Mouse (Mus musculus) kidney, postnatal 25 days (tissue): ENCODE measurements at regions not wholly inside any gene's neighbourhood (a gene's known extent, or its start where the extent isn't known, plus 50 kb on each side); places are given as distances from the start of the nearest gene placed in this dataset.

ENCODE experiments used
- DNase-seq, 2 experiments: peaks; one replicate each; pipeline ENCODE4 v3.0.0; 2021; ENCODE audit warnings: mixed read lengths in 2 of 2

DNA sequence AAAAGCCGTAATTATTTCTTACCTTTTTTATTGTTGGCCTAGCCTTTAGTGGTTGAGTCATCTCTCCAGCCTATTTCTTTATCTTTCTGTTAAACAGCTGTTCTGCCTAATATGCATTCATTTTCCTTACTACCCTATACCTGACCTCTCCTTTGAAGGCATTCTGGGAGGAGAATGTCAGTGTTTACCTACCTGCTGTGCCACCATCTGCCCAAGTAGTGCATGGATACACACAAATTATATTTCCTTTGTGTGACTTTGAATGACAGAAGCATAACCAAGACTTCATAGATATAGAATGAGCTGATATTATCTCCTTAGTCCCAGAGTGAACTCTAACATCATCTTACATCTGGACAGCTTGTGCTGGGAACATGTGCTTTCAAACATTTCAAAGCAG, 293.5 kb upstream of the Tom1l1 start:
- DNase-seq: no peak

- no peak for DNase-seq
These were observed 290.1 kb upstream of the Tom1l1 start for GRCm38 (mm10) chr11:90978234-90978633.

- DNase-seq: no peak
These were observed 252.9 kb upstream of the Tom1l1 start for GRCm38 (mm10) chr11:90941076-90941475.

- no peak for DNase-seq
These were observed 237.6 kb upstream of the Tom1l1 start for GRCm38 (mm10) chr11:90925738-90926137.

- no peak for DNase-seq
These were observed 229.6 kb upstream of the Tom1l1 start for GRCm38 (mm10) chr11:90917782-90918181.

- DNase-seq: no peak
These were observed 206.1 kb upstream of the Tom1l1 start for GRCm38 (mm10) chr11:90894236-90894635.

GRCm38 (mm10) chr11:90873122-90873521, 185.0 kb upstream of the Tom1l1 start:
- no peak for DNase-seq

DNA sequence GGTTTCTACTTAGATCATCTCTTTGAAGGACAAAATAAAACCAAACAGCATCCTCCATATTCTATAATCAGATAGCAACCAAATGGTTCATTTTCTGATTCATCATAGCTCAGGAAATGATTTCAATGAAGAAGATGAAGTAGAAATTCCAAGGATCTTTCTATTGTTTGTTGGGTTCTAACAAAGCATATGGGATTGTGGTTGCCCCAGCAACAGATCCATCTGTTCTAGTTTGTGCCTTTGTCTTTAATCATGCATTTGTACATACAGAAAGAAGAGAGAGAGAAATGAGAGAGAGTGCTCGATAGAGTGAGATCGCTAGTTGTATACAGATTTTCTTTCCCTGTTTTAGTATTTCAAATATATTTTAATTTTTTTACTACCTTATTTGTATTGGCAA, 183.5 kb upstream of the Tom1l1 start:
- no peak for DNase-seq

GRCm38 (mm10) chr11:90863981-90864760, 176.0 kb upstream of the Tom1l1 start:
- no peak for DNase-seq

DNA sequence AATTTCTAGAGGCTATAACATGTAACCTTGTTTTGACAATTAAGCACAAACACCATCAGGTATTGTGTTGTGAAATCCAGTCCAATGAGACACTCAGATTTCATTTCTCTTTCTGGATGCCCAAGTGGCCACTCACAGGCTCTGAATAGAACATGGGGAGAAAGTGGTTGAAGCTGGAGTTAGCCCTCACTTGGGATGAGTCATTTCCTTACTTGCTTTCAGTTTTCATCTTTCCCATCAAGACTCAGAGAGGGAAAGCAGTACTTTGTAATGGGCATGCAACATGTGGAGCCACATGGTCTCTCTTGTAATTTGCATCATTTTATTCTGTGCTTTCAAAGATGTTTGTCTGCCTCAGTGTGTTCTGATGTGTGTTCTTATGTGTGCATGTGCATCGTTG, 167.6 kb upstream of the Tom1l1 start:
- no peak for DNase-seq

- no peak for DNase-seq
These were observed 167.2 kb upstream of the Tom1l1 start for GRCm38 (mm10) chr11:90855324-90855723.

DNA sequence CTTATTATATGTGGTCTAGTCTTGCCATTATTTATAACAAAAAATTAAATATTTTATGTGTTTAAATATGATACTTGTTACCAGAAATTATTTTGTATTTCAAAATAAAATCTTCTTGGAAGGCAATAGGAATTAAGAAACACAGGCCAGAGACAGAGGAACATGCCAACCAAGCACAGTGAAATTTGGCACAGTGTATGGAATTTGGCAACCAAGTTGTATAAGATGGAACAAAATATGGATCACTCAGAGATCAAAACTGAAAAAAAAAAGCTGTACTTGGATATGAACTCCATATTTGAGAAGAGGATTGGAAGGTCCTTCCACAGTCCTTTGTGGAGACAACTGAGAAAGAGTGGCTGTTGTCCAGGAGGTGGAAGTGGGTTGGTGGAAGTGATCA, 163.1 kb upstream of the Tom1l1 start:
- no peak for DNase-seq

- peak; percentile 38 to 53 for DNase-seq
These were observed 156.8 kb upstream of the Tom1l1 start for GRCm38 (mm10) chr11:90844925-90845319.

GRCm38 (mm10) chr11:90844266-90844924, 156.2 kb upstream of the Tom1l1 start:
- peak in 1 of 2 experiments; percentile 7 for DNase-seq

- peak in 1 of 2 experiments; percentile 36 for DNase-seq
These were observed 150.0 kb upstream of the Tom1l1 start for GRCm38 (mm10) chr11:90838161-90838560.

DNA sequence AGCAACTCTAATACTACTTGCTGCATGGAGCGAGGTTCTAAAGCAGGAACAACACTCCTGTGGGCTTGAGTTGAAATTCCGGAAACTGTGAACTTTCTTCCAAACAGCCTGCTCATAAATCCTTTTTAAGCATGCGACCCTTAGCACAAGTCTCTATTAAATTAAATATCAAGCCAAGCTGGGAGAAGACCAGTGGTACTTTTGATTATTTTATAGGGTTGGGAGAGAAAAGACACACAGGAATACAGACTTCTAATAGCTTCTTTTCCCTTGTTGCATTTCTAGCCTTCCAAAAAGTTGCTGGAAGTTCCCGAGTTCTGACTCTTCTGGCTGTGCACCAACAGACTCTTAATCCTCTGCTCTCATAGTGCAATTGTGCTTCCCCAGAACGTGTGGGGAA, 136.6 kb upstream of the Tom1l1 start:
- DNase-seq: no peak

DNA sequence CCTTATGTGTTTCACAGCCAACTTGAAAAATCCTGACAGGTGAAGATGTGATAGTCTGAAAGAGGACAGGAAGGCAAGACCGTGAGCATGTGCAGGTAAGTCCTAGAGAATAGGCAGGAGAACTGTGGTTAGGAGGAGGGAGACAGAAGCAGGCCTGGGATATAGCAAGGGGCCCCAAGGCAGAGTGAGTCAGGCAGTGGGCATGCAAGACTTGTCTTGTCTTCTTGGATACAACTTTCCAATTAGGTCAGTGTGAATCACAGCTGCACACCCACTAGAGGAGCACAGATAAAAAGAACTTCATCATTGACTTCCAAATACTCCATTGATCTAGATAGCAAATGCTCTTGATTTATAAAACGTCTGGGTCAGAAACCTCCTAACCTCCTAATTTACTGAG, 128.6 kb upstream of the Tom1l1 start:
- DNase-seq: no peak

DNA sequence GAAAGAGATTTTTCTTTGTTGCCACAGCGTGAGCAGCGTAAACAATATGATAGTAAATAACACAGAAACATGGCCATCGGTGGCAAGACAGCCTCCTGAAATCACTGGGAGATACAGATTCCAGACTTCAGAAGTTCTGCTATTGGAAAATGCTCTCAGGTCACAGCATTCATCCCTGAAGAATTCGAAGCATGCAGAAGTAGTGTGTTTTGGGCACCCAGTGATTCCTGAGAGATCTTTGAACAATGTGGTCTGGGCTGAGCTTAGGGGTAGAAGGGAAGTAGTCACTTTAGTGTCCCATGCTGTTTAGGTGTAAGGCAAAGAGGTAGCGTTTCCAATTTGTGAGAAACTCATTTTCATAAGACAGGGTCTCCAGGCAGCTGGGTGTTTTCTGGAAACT, 126.3 kb upstream of the Tom1l1 start:
- DNase-seq: no peak

DNA sequence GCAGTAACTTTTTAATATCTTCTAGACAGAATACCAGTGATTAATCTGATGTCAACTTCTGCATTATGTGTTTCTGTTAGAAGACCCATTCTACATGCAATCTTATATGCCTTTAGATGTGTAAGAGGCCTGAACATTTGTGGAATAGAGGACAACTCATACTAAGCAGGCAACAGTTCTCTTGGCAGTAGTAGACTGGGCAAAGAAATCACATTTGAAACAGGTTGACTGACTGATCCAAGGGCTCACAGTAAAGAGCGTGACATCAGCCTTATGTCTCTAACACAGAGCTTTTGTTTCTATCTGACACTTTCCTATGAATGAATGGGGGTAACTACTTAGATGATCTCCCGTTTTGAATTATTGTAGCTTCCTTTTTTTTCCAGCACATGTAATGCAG, 124.8 kb upstream of the Tom1l1 start:
- no peak for DNase-seq

DNA sequence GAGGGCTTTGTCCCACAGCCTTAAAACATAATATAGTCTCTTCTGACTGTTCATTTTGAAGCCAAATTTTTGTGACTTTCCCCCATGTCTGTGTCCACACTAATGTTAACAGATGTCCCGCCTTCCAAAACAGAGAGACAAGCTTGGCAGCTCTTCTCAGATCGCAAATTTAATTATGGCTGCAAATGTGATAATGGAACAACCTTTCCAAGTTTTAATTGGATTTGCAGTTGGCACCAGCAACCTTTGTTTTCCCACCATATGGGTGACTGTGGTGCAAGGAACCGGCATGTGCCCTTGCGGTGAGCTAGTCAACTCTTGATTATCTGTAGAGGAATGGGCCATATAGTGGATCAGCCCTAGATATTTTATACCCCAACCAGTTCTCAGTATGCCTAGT, 124.4 kb upstream of the Tom1l1 start:
- DNase-seq: no peak

DNA sequence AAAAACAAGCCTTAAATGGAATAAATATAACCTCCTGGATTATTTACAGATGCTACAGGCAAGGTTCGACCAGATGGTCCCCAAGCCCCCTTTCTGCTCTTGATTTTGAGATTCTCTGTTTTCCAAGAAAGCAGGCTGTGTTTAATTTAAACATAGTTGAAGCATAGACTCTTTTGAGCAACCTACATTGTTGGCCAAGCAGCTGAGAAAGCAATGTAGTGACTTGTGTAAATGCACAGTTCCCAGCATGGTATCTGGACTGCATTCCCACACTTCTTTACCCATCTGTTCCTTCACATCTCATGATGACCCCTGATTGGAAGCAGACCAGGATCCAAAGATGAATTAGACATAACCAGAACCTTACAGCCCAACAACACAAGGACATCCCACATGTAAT, 120.3 kb upstream of the Tom1l1 start:
- no peak for DNase-seq

- DNase-seq: no peak
These were observed 119.2 kb upstream of the Tom1l1 start for GRCm38 (mm10) chr11:90807343-90807742.

GRCm38 (mm10) chr11:90802569-90803363, 114.6 kb upstream of the Tom1l1 start:
- DNase-seq: no peak

DNA sequence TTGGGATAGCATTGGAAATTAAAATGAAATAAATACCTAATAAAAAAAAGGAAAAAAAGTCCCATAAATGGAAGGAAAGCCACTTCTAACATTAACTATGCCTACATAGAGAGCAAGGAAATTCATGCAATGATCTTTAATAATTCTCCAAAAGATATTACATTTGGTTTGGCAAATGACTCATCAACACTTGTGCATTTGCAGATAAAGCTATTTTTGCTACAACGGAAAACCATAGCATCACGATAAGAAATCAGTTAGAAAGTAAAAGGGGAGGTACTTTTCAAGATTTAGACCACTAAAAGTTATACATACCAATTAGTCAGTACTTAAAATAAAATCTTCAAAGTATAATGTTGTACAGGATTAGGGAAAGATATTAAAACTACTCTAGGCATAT, 109.4 kb upstream of the Tom1l1 start:
- no peak for DNase-seq
